In the genomic region with DNA sequence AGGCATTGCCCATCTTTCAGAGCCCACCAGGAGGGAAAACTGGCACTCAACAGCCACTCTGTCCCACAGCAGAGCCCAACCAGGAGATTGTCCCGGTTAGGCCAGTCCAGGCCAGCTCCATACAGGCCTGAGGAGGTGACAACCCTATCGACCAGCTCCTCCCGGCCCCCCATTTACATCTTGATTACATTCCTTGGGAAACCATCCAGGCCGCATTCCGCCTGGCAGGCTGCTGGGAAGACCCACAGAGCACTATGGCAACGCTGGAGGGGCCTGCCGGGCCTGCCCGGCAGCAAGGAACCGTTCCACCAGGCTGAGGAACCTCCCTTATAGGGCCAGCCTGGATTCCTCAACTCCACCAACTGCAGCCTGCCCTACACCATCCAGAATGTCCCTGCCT, we compare ENCODE assay signal across 8 mouse cellular contexts.
DNase-seq lines count a peak whose midpoint lies in the region; ATAC-seq and TF ChIP-seq lines count a peak whose summit lies in the region.

No protein-coding gene starts in this region.

- TF ChIP-seq POLR2A in lung, adult 2 months (IDR thresholded peaks at IDR 0.05; ENCODE audit: borderline replicate concordance, extremely low read depth, low read depth, low read length) = no peak

- WGBS in lung, embryonic 15.5 days = 8% methylated on average over 9 of the region's 9 CpGs
- 37% methylated on average over 9 of the region's 9 CpGs for WGBS in lung, adult 2 months
- 16% methylated on average over 9 of the region's 9 CpGs for WGBS in limb, embryonic 12.5 days
- WGBS in stomach, embryonic 15.5 days = 27% methylated on average over 9 of the region's 9 CpGs

- no peak for DNase-seq in lung, adult 2 months
- peak; percentile 40 for DNase-seq in fibroblast of lung, adult 2 months (ENCODE audit: low read depth)
- DNase-seq in heart, postnatal 36 days = peak; percentile 24 to 45
- DNase-seq in frontal cortex, adult 2 months (ENCODE audit: extremely low spot score in 1 of 2, low spot score in 1 of 2) = no peak
- no peak for DNase-seq in spleen, adult 12 weeks (ENCODE audit: low spot score)

- H3K36me3 ChIP-seq in lung, embryonic 15.5 days = no peaks in the 10 kb centered on the region
- no peaks in the 10 kb centered on the region for H3K36me3 ChIP-seq in limb, embryonic 12.5 days
- H3K36me3 ChIP-seq in stomach, embryonic 15.5 days = no peaks in the 10 kb centered on the region

- peaks cover 25% of the 10 kb centered on the region for H3K4me1 ChIP-seq in lung, embryonic 15.5 days
- peaks cover 6% of the 10 kb centered on the region for H3K4me1 ChIP-seq in lung, adult 2 months (ENCODE audit: control insufficient read depth, insufficient read depth, low read length)
- peaks cover 16% of the 10 kb centered on the region for H3K4me1 ChIP-seq in limb, embryonic 12.5 days (replicated peaks)
- 0 out of 2 replicates have a peak, but pooled peaks cover 2% of the 10 kb centered on the region for H3K4me1 ChIP-seq in stomach, embryonic 15.5 days

- no peak overlapping the region for H3K4me3 ChIP-seq in lung, embryonic 15.5 days
- H3K4me3 ChIP-seq in lung, adult 2 months (replicated peaks; ENCODE audit: extremely low read depth, low read depth, low read length) = no peak overlapping the region
- no peak overlapping the region for H3K4me3 ChIP-seq in limb, embryonic 12.5 days (replicated peaks)
- H3K4me3 ChIP-seq in stomach, embryonic 15.5 days (replicated peaks) = no peak overlapping the region

- no peak for TF ChIP-seq CTCF in lung, adult 2 months (IDR thresholded peaks at IDR 0.05; ENCODE audit: insufficient read depth, low read length)

- ATAC-seq in lung, embryonic 15.5 days (ENCODE audit: borderline replicate concordance, extremely low read depth, low FRiP score, low TSS enrichment) = peak; percentile 88
- peak; percentile 72 for ATAC-seq in limb, embryonic 12.5 days (ENCODE audit: insufficient number of reproducible peaks, insufficient read depth, low FRiP score, low TSS enrichment, low read depth)
- ATAC-seq in stomach, embryonic 15.5 days (ENCODE audit: insufficient read depth, low FRiP score, low read depth) = peak; percentile 84; the same call in 1 of the 2 replicates

- no peaks in the 10 kb centered on the region for H3K9me3 ChIP-seq in lung, embryonic 15.5 days
- no peaks in the 10 kb centered on the region for H3K9me3 ChIP-seq in limb, embryonic 12.5 days
- H3K9me3 ChIP-seq in stomach, embryonic 15.5 days = no peaks in the 10 kb centered on the region

- intact Hi-C loops in heart, postnatal 36 days (cut with DNase I) = loop anchor here (5.0 kb wide), 1 partner anchor 88 kb away; no protein-coding TSS in a partner anchor

- no peak overlapping the region for H3K9ac ChIP-seq in lung, embryonic 15.5 days
- H3K9ac ChIP-seq in limb, embryonic 12.5 days (replicated peaks) = no peak overlapping the region
- no peak overlapping the region for H3K9ac ChIP-seq in stomach, embryonic 15.5 days

- no peak overlapping the region for H3K4me2 ChIP-seq in lung, embryonic 15.5 days
- no peak overlapping the region for H3K4me2 ChIP-seq in limb, embryonic 12.5 days
- H3K4me2 ChIP-seq in stomach, embryonic 15.5 days = no peak overlapping the region

- peak overlapping the region; percentile 81 for H3K27ac ChIP-seq in lung, embryonic 15.5 days
- H3K27ac ChIP-seq in limb, embryonic 12.5 days = peak overlapping the region; percentile 72
- peak overlapping the region; percentile 54; the same call in 1 of the 2 replicates for H3K27ac ChIP-seq in stomach, embryonic 15.5 days

- peaks cover 16% of the 10 kb centered on the region for H3K27me3 ChIP-seq in lung, embryonic 15.5 days
- peaks cover 91% of the 10 kb centered on the region for H3K27me3 ChIP-seq in limb, embryonic 12.5 days
- H3K27me3 ChIP-seq in stomach, embryonic 15.5 days (replicated peaks) = peaks cover 5% of the 10 kb centered on the region; the same call in 1 of the 2 replicates

Comparison
In these comparisons a context has a peak if more than half of its experiments do, and no peak if none do; other contexts are left out.
1. DNase-seq: peak in fibroblast of lung, adult 2 months (single experiment) and heart, postnatal 36 days (2 of 2); none in lung, adult 2 months (single experiment), frontal cortex, adult 2 months (0 of 2) and spleen, adult 12 weeks (single experiment).
2. Peak in every context shown above with its lines, with median percentiles within 50 percentile points of each other: ATAC-seq and H3K27ac ChIP-seq.